Mouse (Mus musculus) spleen, adult 12 weeks (tissue): ENCODE measurements around the gene Vat1l.
A peak's percentile ranks its signal among the peaks of the same experiment; 100 is the strongest.

ENCODE experiments used
- DNase-seq: peaks from one replicate; pipeline ENCODE4 v3.0.0; 2022; ENCODE audit warnings: low spot score

Gene Vat1l

DNA sequence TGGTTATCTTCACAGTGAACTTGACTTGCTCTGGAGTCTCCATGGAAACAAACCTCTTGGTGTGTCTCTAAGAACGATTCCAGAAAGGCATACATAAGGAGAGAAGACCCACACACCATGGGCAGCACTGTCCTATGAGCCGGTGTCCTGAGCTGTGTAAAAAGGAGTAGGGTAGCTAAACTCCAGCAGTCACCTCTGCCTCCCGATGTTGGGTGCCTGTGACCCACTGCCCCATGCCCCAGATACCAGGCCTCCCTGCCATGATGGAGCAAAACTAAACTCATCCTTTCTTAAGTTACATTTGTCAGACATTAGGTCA, 90.3 kb downstream of the Vat1l start:
- DNase-seq: no peak

DNA sequence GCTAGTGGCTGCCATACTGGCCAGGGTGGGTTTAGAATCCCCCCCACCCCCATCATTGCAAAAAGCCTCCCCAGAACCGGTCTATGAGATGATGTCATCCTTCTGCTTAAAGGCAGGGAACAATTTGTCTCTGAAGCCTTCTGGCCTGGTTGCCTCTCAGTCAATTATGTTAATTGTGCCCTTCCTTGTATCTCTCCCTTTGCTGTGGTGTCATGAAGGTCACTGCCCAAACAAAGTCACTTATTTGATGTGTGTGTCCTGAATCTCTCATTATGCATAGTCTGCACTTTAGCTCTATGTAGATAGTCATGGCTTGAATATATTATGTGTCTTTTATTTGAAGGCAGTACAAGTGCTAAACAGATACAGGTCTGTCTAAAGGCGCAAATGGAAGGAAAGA, 92.8 kb downstream of the Vat1l start:
- no peak for DNase-seq

DNA sequence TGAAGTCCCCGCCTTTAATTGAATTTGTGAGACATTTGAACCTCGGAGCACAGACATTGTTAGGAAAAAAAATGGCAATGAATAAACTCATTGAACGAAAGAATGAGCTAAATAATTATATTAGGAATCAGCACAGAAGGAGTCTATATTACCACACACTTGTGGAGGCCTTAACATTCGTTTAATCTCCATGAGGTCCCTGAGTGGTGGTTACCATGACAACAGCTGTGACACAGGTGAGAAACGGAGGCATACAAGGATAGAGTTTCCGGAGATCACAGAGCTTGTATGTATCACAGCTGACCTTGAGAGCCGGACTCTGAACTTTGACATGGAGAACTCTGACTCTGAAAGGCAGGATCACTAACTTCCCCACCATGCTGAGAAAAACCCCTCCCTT, 94.7 kb downstream of the Vat1l start:
- DNase-seq: no peak

GRCm38 (mm10) chr8:114306296-114306695, 100.9 kb downstream of the Vat1l start:
- DNase-seq: no peak

- no peak for DNase-seq
Measured at GRCm38 (mm10) chr8:114314669-114315325, 109.4 kb downstream of the Vat1l start.

GRCm38 (mm10) chr8:114318161-114318560, 112.7 kb downstream of the Vat1l start:
- no peak for DNase-seq

DNA sequence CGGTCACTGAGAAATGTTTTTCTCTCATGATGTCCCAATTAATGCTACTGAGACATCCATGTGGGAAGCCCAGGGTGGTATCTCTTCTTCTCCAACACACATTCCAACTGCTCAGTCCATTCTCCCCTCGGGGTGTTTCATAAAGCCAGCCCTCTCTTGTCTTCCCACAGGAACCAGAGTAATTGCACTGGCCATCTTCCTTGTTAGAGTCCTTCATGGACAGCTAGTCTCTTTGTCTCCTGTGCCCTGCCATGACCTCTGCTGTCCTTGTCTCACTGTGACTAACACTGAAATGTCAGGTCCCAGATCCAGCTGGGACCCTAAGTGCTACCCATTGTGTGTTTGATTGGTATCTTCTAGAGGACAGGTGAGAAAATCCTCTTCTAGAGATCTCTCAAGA, 116.7 kb downstream of the Vat1l start:
- DNase-seq: no peak

- no peak for DNase-seq
Measured at GRCm38 (mm10) chr8:114331928-114332327, 126.5 kb downstream of the Vat1l start.

DNA sequence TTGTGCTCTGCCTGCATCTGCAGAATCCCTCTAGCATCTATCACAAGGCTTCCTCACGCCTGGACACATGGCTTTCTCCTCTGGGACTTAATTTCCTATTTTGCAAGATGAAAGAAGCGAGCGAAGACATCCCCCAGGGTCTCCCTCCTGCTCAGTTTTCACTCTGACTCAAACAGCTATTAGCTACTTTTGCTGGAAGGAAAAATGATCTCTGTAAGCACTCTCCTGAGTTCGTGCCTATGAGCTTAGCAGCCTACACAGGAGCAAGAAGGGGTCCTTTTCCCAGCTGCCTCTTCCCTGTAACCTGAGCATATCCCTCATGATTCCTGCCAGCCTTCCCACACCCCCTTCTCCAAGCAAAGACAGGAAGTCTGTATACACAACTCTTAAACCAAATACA, 127.5 kb downstream of the Vat1l start:
- no peak for DNase-seq

DNA sequence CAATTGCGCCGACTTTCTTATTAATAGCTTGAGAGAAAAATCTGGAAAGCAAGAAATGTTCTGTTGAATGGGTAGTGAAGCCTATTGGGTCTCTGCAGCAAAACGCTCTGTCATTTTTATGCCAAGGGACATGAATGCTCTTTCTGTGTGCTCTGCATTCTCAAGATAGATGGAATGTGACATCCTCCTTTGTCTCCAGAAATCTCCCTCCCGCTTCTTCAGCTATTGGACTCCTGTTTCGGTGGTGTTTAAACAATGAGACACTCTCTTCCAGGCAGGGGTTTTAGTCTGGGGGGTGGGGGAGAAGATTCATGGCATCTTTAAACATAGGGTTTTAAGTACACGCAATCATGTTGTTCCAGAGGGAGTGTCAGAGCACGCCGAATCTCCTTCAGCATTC, 130.3 kb downstream of the Vat1l start:
- DNase-seq: no peak

GRCm38 (mm10) chr8:114342276-114342675, 136.9 kb downstream of the Vat1l start:
- no peak for DNase-seq

- no peak for DNase-seq
Measured at GRCm38 (mm10) chr8:114344789-114345188, 139.4 kb downstream of the Vat1l start.

DNA sequence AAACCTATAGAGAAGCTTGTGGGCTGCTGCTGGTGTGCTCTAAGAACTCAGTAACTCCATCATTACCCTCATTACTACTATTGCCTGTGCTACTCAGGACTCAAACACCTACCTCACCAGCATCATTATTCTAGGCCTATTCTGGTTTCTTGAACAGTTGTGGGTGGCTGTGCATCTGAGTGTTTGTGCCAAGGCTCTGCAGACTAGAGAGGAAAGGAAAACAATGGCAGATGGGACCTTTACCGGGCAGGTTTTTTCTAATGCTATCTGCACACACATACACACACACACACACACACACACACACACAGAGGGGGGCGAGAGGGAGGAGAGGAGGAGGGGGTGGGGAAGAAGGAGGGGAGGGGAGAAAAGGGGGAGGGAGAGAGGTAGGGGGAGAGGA, 140.6 kb downstream of the Vat1l start:
- no peak for DNase-seq

DNA sequence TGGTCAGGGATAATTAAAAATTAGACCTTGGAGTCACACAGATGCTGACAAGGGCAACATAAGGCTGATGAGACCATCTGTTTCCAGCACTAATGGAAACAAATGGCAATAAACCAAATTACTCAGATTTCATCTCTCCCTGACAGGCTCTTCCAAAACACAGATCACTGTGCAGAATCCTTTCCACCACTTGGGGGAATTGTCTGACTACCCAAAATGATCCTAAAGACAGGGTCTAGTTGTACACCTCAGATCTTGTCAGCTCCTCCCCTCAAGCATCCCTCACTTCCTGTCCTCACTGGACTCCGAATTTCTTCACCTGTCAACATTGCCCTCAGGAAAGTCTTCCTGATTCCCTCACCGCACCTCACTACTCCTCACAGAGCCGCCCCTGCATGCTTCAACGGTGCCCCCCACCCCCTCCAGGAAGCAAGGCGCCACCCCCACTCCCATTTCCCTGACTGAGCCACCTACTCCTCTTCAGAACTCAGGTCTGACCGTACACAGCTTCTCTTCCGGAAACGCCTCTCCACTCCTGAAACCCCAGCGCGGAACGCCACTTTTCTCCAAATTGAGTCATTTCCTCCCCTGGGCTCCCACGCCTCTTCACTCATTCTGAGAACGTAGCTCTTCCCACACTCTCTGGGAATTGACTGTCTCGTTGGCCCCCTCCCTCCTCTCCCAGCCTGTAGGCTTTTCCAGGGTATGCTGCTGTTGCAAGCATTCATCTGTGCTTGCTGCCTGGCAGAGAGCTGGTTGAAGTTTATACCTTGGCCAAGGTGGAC, 146.4 kb downstream of the Vat1l start:
- no peak for DNase-seq

- DNase-seq: no peak
Measured at GRCm38 (mm10) chr8:114360506-114360905, 155.1 kb downstream of the Vat1l start.

GRCm38 (mm10) chr8:114363167-114363566, 157.8 kb downstream of the Vat1l start:
- no peak for DNase-seq

GRCm38 (mm10) chr8:114363656-114364055, 158.2 kb downstream of the Vat1l start:
- DNase-seq: no peak

DNA sequence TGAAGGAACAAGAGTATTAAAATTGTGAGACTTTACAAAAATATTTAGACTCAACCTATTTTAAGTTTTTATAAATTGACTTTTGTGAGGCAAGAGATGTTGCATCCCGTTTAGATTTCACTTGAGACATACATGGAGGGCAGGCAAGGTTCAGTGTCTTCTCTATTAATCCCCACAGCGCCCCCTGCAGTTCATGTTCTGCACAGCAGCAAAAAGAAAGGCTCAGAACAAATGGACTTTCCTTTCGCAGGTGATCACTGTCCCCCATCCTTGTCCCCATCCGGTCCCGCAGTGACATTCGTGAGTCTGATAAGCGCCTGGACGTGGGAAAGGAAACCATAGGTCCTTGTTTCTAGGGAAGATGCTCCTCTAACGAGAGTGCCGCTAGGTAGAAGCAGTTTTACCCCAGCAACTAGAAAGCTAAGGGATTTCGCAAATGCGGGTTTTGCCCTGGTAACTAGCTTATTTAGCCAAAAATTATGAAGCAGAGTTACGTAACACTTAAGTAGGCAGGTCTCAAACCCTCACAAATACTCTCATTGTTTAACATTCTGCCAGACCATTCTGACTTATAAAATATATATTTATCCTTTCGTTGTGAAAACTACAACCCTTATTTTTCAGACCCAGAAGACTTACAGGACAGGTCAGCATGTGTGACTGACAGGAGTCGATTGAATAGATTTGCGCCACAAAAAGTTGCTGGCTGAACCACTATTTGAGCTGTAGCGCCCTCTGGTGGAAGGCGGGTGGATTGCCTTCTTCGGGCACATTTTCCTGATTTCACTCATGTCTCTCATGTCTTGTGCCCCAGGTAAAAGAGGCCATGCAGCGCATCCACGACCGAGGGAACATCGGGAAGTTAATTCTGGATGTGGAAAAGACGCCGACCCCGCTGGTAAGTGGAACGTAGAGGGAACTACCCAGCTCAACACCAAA, 163.9 kb downstream of the Vat1l start:
- peak; percentile 17 for DNase-seq

- no peak for DNase-seq
Measured at GRCm38 (mm10) chr8:114374390-114374789, 169.0 kb downstream of the Vat1l start.

DNA sequence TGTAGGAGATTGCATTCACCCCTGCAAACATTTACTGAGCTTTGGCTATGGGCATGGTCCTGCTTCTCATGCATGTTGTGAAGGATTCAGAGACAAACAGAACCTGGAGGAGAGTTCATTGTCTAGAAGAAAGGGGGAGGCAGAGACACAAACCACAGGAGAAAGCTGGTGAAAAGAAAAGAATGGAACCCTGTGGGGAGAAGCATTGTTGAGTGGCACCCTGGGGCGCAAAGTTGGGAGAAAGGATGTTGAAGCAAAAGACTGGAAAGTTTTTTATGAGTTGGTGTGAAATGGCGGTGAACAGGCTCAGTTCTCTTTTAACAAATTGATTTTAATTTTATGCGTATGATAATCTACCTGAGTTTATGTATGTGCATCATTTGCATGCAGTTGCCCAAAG, 178.8 kb downstream of the Vat1l start:
- no peak for DNase-seq

DNA sequence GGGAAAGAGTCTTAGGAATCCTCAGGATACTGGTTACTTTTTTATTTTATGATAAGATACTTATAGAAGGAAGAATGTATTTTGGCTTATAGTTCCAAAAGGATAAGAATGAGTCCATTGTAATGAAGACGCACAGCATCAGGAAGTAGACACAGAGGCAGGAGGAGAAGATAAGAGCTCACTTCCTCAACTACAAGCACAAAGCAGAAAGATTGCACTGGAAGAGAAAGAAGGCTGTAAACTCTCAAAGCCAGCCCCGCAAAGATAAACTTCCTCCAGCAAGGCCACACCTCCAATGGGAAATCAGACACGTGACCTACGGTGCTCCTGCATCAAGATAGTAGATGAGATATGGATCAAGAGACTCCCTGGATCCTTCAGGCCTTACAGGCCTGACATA, 182.1 kb downstream of the Vat1l start:
- no peak for DNase-seq

DNA sequence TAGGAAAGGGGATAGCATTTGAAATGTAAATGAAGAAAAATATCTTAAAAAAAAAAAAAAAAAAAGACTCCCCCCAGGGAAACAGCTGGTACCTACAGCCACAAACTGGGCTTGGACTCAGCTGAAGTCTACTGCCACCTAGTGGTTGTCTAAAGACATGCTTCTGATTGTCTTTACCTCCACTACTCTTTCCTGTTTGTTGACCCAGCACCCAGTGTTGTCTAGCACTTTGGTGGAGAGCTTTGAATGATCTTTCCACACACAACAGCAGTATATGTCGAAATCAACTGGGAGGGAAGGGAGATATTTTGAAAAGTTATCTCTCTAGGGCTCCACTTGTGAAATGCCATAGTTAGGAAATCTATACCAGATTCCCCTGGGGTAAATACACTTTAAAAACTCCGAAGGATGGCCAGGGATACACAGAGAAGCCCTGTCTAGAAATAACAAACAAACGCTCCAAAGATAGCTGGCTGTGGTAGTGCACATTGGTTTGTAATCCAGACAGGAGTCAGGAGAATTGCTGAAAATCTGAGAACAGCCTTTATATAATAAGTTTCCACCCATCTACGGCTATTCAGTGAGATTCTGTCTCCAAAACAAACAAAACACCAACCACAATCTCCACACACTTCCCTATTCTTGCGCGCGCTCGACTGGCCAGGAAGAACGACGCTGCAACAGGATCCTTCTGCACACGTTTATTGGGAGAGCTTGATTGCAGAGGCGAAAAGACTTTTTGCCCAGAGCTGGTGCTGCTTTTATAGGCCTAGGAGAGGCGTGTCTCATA, 185.2 kb downstream of the Vat1l start:
- no peak for DNase-seq
